Mouse (Mus musculus): ENCODE data around the gene Gemin7.

Gene Gemin7

DNA sequence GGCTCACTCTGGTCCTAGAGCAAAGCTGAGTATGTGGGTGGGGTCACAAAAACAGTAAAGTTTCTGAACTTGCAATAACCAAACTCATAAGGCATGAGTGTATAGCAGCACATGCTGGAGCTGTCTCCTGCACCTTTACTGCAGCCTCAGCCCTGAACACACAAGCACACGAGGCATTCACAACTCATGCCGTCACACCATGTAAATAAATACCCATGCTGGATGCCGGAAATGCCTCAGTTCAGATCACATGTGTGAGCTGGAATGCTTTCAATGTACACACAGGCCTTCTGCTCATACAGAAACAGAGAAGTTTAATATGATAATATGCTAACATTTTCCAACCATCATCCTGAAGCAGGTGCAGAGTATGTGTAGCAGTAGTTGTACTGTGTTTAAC lies 31.4 kb downstream of the Gemin7 start:
- no peak for DNase-seq (ENCODE audit: low spot score)

DNA sequence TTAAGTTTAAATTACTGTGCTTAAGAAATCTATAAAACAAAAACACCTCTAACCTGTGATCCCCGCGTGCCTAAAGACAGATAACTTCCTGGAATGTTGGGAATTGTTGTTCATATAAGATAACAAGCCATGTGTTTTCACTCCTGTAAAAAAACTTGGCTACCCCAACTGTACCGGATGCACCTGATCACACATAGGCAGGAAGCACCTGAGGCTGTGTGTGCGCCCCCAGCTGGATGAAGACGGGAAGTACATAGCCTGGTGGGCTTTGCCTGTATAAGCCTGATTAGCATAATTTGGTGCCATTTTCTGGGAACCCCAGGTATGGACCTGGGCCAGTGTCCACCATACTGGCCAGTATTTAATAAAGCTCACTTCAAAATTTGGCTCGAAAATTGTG lies 33.8 kb downstream of the Gemin7 start:
- DNase-seq (ENCODE audit: low spot score), result no peak

DNA sequence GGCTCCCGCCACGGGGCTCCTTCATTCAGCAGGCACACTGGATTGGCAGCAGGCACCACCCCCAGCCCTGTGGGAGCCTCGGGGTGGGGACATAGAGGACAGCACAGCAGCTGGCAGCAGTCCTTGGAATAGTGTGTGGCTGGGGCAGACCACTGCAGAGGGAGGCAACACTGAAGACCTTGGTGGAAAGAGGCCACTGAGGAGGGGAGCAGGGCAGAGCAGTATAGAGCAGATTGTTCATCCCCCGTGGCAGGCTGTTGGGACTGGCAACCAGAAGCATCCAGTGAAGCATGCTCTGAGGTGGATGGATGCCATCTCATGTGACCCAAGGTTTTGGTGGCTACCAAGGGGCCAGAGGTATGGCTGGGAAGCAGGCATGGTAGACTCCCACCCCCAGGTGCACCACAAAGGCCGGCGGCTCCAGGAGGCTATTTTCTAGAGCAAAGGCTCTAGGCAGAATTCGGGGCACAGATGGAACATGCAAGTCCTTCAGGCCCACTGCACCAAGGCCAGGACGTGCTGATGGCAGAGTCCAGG lies 35.2 kb downstream of the Gemin7 start:
- DNase-seq (ENCODE audit: low spot score), result peak; percentile 46

DNA sequence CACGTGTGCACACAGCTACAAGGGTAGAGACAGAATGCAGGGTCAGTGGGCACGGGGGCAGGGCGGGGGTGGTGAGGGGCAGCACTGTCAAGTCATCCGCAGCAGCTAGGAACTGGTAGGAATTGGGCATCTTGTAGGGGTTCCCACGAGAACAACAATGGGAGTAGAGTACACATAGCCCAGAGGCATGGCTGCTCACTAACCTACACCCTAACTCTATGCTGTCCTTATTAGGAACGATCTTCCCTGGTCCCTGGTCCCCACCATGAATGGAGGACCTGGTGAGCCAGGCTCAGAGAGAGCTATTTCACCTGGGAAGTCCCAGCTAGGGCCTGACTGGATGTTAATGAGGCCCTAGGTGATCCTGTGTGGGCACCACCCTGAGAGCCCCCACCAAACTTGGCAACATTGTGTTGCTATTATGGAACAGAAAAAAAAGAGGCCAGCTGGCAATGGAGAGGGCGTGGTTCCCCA lies 35.7 kb downstream of the Gemin7 start:
- DNase-seq (ENCODE audit: low spot score), result no peak

DNA sequence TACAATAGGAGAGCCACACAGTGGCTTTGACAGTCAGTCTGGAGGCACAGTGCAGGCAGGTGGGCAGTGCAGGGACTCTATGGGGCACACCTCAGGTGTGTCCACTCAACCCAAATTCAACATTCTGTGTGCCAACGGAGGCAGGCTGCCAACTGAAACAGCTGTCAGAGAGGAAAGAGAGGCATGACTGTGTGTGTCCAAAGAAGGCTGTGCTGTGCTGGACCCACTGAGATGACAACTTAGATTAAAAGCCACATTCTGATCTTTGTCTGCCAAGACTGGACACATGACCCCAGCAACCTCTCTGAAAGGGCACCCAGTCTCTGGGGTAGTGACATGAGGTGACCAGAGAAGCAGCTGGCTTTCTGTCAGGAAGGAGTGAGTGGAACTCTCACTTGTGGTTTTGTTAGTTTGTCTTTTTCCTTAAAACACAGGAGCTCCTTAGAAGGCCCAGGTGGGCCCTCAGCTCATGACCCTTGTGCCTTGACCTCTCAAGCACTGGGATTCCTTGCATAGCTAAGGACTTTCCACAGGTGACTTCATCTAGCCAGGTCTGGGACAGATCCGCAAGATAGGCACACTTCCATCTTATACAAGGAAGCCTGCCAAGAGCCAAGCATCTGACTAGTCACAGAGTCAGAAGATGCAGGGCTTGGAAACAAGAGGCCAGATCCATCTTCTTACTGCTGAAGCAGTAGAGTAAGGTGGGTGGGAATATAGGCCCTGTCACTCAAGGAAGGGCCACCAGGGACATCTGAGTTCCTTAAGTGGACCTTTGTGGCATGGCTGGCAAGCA lies 36.4 kb downstream of the Gemin7 start:
- no peak for DNase-seq (ENCODE audit: low spot score)

DNA sequence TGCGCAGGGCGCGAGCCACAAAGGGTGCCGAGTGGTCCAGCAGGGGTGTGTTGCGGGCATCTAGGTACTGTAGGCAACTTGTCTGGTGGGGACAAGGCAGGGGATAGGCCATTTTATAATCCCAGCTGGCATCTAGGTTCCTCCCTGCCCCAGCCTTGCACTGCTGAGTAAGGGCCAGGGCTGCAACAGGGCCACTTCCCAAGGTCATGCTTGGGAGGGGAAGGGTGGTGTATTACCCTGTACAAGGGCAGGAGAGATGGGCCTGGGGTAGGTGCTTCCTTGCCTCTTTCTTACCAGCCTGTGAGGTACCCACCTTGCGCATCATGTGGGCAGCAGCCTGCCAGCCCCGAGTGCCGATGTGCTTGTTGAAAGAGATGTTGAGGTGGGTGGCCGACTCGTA lies 42.7 kb downstream of the Gemin7 start:
- no peak for DNase-seq (ENCODE audit: low spot score)

DNA sequence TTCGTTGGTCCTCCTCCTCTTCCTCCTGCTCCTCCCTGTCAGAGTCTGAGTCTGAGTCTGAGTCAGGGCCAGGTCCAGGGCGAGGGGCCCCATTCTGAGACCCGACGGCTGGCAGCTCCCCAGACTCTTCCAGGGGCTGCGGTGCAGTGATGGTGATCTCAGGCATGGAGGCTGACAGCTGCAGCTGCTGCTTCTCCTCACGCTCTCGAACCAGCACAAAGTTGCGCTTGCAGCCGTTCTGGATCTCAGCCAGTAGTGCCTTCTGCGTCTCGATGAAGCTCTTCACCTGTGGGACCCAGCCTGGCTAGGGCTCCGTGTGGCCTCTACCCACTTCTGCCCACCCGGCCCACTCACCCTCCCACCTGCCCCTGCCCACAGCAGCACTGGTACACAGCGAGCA lies 45.2 kb downstream of the Gemin7 start:
- no peak for DNase-seq (ENCODE audit: low spot score)

DNA sequence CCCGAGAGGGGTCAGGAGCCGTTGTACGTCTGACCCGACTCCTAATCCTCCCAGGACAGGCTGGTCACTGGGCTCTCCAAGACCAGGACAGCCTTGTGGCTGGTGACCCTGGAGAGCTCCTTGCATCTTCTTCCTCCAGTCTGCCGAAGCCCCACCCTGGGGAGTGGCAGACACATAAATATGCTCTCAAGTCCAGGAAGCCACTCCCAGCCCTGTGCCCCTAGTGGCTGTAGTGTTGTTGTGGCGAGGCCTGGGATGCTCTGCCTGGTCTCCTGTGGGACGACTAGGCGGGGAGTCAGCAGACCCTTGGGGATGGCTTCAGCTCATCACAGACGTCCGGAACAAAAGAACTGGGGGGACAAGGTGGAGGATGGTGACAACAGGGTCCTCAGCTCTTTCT lies 46.3 kb downstream of the Gemin7 start:
- DNase-seq (ENCODE audit: low spot score), result no peak

DNA sequence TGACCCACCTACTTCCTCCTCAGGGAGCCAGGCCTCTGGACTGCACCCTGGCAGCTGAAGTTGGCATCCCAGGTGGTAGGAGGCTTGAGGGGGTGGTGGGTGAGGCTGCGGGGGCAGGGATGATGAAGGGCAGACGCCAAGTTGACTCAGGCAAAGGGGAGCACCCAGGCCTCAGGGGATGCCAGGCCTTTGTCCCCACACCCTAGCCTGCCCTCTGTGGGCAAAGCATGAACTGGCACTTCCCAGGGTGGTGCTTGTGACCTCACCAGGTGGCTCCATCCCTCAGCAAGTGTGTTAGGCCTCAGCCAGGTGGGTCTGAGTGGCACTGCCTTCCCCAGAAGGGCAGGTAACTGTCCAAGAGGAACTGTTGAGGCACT lies 52.3 kb downstream of the Gemin7 start:
- no peak for DNase-seq (ENCODE audit: low spot score)

DNA sequence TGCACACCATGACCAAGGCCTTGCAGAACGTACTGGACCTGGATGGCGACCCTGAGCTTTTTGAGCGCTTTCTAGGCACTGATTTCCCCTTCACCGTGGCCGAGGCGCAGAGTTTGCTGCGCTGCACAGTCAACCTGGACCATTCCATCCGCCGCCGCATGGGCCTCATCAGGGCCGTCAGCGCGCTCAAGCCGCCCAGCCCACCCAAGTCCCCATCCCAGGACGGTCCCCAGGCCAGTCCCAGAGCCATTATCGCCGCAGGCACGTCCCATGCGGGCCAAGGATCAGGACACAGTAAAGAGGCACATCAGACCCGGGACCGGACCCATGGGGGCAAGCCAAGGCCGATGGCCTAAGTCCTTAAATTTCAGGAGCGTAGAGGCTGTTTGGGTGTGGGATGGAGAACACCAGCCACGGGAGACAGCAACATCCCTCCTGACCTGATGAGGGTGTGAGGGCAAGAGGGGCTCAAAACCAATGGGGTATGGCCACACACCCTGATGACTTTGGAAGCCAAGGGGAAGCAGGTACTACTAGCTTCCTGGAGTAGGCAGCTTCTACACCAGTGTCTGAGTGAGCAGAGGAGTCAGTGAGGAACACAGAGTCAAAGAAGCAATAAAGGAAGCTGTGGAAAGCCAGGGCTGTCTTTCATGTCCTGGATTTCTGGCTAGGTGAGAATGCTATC lies 52.8 kb downstream of the Gemin7 start:
- no peak for DNase-seq (ENCODE audit: low spot score)

DNA sequence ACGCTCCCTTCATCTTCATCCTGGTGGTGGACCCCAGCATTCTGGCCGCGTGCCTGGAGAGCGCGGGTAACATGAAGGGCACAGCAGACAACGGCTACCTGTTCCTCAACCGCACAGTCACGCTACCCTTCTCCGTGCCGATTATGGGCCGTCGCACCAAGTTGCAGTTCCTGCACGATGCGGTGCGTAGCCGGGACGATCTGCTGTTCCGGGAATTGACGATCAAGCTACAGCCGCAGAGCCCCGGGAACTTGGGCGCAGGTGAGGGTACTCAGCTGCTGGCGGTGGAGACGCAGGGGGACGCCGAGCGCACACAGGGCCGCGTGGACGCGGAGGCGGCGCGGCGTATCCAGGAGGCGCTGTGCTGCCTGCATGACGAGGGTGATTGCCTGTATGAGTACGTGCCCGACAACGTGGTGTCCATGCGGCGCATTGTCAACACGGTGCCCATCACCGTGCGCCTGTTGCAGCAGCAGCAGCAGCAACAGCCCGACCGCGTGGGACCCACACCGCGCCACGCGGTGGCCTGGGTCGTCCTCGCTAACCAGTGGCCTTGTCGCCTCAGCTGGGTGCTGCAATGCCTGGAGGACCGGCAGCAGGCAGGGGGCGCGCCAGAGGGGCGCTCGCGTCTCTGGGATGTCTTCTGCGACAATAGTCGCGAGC lies 53.5 kb downstream of the Gemin7 start:
- peak; percentile 68 for DNase-seq (ENCODE audit: low spot score)

DNA sequence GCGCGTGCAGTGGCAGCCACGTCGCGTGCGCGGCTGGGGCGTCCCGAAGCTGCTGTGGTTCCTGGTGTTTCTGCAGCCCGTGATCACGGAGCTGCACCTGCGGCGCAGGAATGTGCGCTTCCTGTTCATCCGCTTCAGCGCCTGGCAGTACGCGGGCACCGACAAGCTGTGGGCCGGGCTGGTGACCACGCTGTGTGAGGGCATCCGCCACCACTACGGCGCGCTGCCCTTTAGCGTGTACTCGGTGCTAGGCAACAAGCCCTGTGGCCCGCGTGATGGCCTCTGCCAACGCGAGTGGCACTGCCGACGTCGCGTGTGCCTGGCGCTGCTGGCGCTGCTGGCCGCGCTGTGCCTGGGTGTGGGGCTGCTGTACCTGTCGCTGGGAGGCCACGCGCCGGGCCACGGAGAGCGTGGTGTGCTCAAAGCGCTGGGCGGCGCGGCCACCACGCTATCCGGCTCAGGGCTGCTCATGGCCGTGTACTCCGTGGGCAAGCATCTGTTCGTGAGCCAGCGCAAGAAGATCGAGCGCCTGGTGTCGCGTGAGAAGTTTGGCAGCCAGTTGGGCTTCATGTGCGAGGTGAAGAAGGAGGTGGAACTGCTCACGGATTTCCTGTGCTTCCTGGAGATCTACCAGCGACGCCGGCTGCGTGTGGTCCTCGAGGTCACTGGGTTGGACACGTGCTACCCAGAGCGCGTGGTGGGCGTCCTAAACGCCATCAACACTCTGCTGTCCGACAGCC lies 54.2 kb downstream of the Gemin7 start:
- no peak for DNase-seq (ENCODE audit: low spot score)

DNA sequence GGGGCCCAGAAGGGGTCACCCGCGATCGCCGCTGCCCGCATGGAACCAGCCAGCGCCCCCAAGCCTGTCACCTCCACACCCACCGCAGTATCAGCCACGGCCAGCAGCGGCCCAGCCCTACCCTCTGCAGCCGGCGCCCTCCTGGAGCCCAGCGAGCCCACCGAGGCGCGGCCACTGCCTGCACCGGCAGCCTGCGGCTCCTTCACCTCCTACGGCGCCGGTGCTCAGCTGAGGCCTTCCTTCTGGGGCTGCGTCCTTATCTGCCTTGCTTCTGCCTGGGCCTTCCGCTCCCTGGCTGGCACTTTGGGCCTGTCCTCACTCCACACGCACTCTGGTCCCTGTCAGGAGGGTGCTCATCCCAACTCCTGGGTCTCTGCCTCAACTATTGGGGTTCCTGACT lies 57.4 kb downstream of the Gemin7 start:
- DNase-seq (ENCODE audit: low spot score), result no peak

DNA sequence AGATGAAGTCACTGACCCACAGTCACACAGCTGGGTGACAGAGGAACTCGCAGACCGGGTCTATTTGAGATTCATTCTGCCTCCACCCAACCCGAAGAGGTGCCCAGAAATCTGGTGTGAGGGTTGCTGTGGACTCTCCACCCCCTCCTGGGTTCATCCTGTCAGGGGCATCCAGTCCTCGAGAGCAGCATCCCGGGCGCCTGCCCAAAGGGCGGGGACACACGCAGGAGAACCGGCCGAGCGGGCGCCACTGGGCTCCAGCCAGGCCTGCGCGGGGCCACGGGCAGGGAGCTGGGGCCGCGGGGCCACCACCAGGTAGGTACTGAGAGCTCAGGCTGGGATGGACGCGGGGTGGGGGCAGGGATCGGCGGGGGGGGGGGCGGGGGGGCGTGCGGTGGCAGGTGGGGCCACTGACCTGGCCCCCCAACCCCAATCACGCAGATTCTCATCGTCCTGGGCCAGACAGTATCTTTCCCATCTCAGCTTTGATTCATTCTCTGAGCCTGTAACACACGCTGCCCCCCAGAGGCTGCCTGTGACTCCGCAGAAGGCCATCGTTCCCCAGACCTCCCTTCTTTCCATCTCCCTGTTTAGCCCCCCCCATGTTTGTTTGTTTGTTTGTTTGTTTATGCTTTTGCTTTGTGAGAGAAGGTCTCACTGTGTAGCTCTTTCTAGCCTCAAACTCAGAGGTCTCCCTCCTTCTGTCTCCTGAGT lies 59.6 kb downstream of the Gemin7 start, which contains the start of gene Nkpd1:
Gene Nkpd1, plus strand, starts transcription at position 187 of the 714 bp plus-strand sequence.
- DNase-seq (ENCODE audit: low spot score), result no peak
